Mouse (Mus musculus) liver, embryonic 13.5 days (tissue): ENCODE data around the gene Slit3. TPM values are rescaled to one million over a fixed set of nuclear protein-coding genes. Genes with fewer than 3 reads are reported as not detected.

Source experiments
- ATAC-seq: fragments of 200-750 bp; cut with Nextera tagmentation; 2 replicates; pipeline ENCODE4 v1.8.0; 2017; ENCODE audit warnings: low read depth, mild to moderate bottlenecking, moderate number of reproducible peaks, moderate library complexity
- DNase-seq: peaks from one replicate; pipeline ENCODE4 v3.0.0; 2022
- H3K27ac ChIP-seq: fragments of 300-500 bp; sonication (generic); 2 replicates; pipeline ENCODE4 v1.5.1; 2015; ENCODE audit warnings: moderate library complexity, mild to moderate bottlenecking, inconsistent platforms
- H3K27me3 ChIP-seq: fragments of 300-500 bp; sonication (generic); 2 replicates; pipeline ENCODE4 v1.6.1; 2015; ENCODE audit warnings: mild to moderate bottlenecking, inconsistent platforms
- H3K36me3 ChIP-seq: fragments of 300-500 bp; sonication (generic); 2 replicates; pipeline ENCODE4 v1.6.1; 2015; ENCODE audit warnings: mild to moderate bottlenecking, inconsistent platforms
- H3K4me1 ChIP-seq: fragments of 300-500 bp; sonication (generic); replicated peaks from 2 replicates; pipeline ENCODE4 v1.6.1; 2015; ENCODE audit warnings: inconsistent platforms
- H3K4me2 ChIP-seq: fragments of 300-500 bp; sonication (generic); 2 replicates; pipeline ENCODE4 v1.6.1; 2015; ENCODE audit warnings: inconsistent platforms, mild to moderate bottlenecking, moderate library complexity
- H3K4me3 ChIP-seq: fragments of 300-500 bp; sonication (generic); replicated peaks from 2 replicates; pipeline ENCODE4 v1.5.1; 2015; ENCODE audit warnings: mild to moderate bottlenecking, inconsistent platforms
- H3K9ac ChIP-seq: fragments of 300-500 bp; sonication (generic); 2 replicates; pipeline ENCODE4 v1.6.1; 2015; ENCODE audit warnings: mild to moderate bottlenecking, inconsistent platforms
- H3K9me3 ChIP-seq: fragments of 300-500 bp; sonication (generic); replicated peaks from 2 replicates; pipeline ENCODE4 v1.6.1; 2016; ENCODE audit warnings: inconsistent platforms
- WGBS: fragments of 180-500 bp; shearing (Covaris S2); methylation state at CpG from one replicate; pipeline ENCODE4 v1.1.7; 2015; ENCODE audit not compliant: insufficient replicate concordance; 5-methylcytosine and 5-hydroxymethylcytosine counted together
- polyA plus RNA-seq: library from polyadenylated mRNA; unstranded; fragments of >200 nt; fragmentation: Nextera tagmentation; extraction: Ambion mirVana; gene quantifications from 2 replicates; pipeline ENCODE4 v1.2.1, GENCODE M21; 2015

The Slit3 gene
- polyA plus RNA-seq, 1 experiment from 2014 or later, result 0.44 TPM

DNA sequence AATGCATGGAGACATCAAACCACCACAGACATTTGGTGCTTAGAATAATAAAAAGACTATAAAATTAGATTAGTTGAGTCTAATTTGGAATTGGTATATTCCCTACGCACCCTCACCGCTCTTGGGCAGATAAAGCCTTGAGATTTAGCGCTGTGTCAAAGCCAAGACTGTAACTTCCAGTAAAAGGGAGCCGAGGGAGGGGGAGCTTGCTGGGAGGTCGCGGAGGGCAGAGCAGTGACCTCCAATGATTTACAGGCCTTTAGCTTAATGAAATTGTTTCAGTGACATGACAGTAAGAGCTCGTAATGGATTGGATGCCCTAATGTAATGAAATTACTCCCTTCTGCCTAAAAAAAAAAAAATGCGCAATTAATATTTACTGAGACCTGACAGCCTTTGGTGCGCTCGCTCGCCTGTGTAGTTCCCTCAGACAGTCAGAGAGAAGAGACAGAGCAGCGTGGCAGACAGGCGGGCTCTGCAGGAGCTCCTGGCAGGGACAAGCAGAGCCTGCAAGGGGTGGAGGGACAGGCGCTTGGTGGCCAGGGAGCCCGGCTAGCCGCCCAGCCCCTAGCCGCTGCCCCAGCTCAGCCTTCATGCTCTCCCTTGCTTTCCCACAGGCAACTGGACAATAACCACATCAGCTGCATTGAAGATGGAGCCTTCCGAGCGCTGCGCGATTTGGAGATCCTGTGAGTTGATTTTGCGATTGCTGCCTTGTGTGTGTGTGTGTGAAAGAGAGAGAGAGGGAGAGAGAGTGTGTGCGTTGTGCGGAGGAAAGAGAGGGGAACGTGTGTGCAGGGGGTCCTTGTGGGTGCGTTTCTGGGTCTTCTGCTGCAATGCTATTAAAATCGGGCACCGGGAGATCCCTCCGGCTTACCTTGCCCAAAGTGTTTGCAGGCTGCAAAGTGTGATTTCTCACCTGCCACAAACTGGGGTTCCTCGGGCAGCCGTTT, 423.4 kb downstream of the Slit3 start:
- Histone ChIP-seq H3K4me1 (no peaks in the 10 kb centered on the region), H3K9me3 (no peaks in the 10 kb centered on the region), H3K9ac (no peak overlapping the region), H3K4me3 (no peak overlapping the region), H3K4me2 (no peak overlapping the region), H3K27me3 (peaks cover 33% of the 10 kb centered on the region), H3K36me3 (no peaks in the 10 kb centered on the region), H3K27ac (no peak overlapping the region)
- no peak for ATAC-seq
- DNase-seq, result no peak
- 48% methylated on average over 31 of the region's 31 CpGs for WGBS

GRCm38 (mm10) chr11:35546081-35546822, 425.2 kb downstream of the Slit3 start:
- no peak overlapping the region for H3K4me2 ChIP-seq
- H3K4me3 ChIP-seq, result no peak overlapping the region
- no peak overlapping the region for H3K27ac ChIP-seq
- H3K36me3 ChIP-seq, result no peaks in the 10 kb centered on the region
- peaks cover 33% of the 10 kb centered on the region for H3K27me3 ChIP-seq
- H3K9me3 ChIP-seq, result no peaks in the 10 kb centered on the region
- H3K4me1 ChIP-seq, result no peaks in the 10 kb centered on the region
- no peak overlapping the region for H3K9ac ChIP-seq
- 30% methylated on average over 7 of the region's 7 CpGs for WGBS
- DNase-seq (no peak), ATAC-seq (no peak)

- Histone ChIP-seq H3K4me1 (no peaks in the 10 kb centered on the region), H3K36me3 (no peaks in the 10 kb centered on the region), H3K27ac (no peak overlapping the region), H3K27me3 (peaks cover 16% of the 10 kb centered on the region), H3K4me3 (no peak overlapping the region), H3K9me3 (no peaks in the 10 kb centered on the region), H3K9ac (no peak overlapping the region), H3K4me2 (no peak overlapping the region)
- DNase-seq, result no peak
- 77% methylated on average over 9 of the region's 9 CpGs for WGBS
- no peak for ATAC-seq
Observed at GRCm38 (mm10) chr11:35550036-35550435, 429.0 kb downstream of the Slit3 start.

DNA sequence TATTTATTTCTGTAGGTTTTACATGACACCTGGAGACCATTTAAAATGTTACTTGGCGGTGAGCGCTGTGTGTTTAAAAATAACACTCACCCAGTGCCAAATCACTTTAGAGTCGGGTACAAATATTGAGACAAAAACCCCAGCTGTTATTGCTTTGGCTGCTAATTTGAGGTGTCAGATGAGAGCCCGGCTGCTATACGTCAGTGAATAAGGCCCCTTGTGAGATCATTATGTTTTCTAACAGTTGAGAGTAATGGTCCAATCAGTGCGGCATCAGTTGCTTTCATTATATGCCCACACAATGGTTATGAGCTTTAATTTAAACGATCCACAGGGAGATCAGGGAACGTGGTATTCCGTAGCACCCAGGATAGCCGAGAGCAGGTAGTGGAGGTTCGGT, 435.2 kb downstream of the Slit3 start:
- no peak overlapping the region for H3K4me2 ChIP-seq
- no peaks in the 10 kb centered on the region for H3K36me3 ChIP-seq
- no peak overlapping the region for H3K4me3 ChIP-seq
- H3K27me3 ChIP-seq, result no peaks in the 10 kb centered on the region
- no peaks in the 10 kb centered on the region for H3K4me1 ChIP-seq
- H3K9ac ChIP-seq, result no peak overlapping the region
- DNase-seq (no peak), ATAC-seq (no peak)
- 73% methylated on average over 11 of the region's 11 CpGs for WGBS
- no peaks in the 10 kb centered on the region for H3K9me3 ChIP-seq
- H3K27ac ChIP-seq, result no peak overlapping the region

GRCm38 (mm10) chr11:35557476-35557875, 436.5 kb downstream of the Slit3 start:
- H3K9me3 ChIP-seq, result no peaks in the 10 kb centered on the region
- DNase-seq (no peak), ATAC-seq (no peak)
- no peaks in the 10 kb centered on the region for H3K4me1 ChIP-seq
- 63% methylated on average over 8 of the region's 8 CpGs for WGBS
- no peaks in the 10 kb centered on the region for H3K36me3 ChIP-seq
- H3K4me3 ChIP-seq, result no peak overlapping the region
- H3K27ac ChIP-seq, result no peak overlapping the region
- H3K4me2 ChIP-seq, result no peak overlapping the region
- H3K27me3 ChIP-seq, result no peaks in the 10 kb centered on the region
- no peak overlapping the region for H3K9ac ChIP-seq

- Histone ChIP-seq H3K4me1 (no peaks in the 10 kb centered on the region), H3K9me3 (no peaks in the 10 kb centered on the region), H3K27me3 (no peaks in the 10 kb centered on the region), H3K4me3 (no peak overlapping the region), H3K4me2 (no peak overlapping the region), H3K27ac (no peak overlapping the region), H3K9ac (no peak overlapping the region), H3K36me3 (no peaks in the 10 kb centered on the region)
- no peak for ATAC-seq
- 65% methylated on average over 2 of the region's 2 CpGs for WGBS
- DNase-seq, result no peak
Observed at GRCm38 (mm10) chr11:35558311-35558710, 437.3 kb downstream of the Slit3 start.

GRCm38 (mm10) chr11:35559386-35559785, 438.4 kb downstream of the Slit3 start:
- H3K4me3 ChIP-seq, result no peak overlapping the region
- no peaks in the 10 kb centered on the region for H3K4me1 ChIP-seq
- no peak overlapping the region for H3K4me2 ChIP-seq
- no peak for DNase-seq
- 76% methylated on average over 3 of the region's 3 CpGs for WGBS
- no peaks in the 10 kb centered on the region for H3K9me3 ChIP-seq
- H3K9ac ChIP-seq, result no peak overlapping the region
- H3K27me3 ChIP-seq, result no peaks in the 10 kb centered on the region
- no peaks in the 10 kb centered on the region for H3K36me3 ChIP-seq
- ATAC-seq, result no peak
- no peak overlapping the region for H3K27ac ChIP-seq

GRCm38 (mm10) chr11:35561760-35562159, 440.7 kb downstream of the Slit3 start:
- no peaks in the 10 kb centered on the region for H3K27me3 ChIP-seq
- no peak overlapping the region for H3K4me2 ChIP-seq
- no peak overlapping the region for H3K27ac ChIP-seq
- no peaks in the 10 kb centered on the region for H3K4me1 ChIP-seq
- no peak overlapping the region for H3K4me3 ChIP-seq
- H3K9ac ChIP-seq, result no peak overlapping the region
- no peaks in the 10 kb centered on the region for H3K9me3 ChIP-seq
- DNase-seq (no peak), ATAC-seq (no peak)
- no peaks in the 10 kb centered on the region for H3K36me3 ChIP-seq
- 72% methylated on average over 9 of the region's 9 CpGs for WGBS

DNA sequence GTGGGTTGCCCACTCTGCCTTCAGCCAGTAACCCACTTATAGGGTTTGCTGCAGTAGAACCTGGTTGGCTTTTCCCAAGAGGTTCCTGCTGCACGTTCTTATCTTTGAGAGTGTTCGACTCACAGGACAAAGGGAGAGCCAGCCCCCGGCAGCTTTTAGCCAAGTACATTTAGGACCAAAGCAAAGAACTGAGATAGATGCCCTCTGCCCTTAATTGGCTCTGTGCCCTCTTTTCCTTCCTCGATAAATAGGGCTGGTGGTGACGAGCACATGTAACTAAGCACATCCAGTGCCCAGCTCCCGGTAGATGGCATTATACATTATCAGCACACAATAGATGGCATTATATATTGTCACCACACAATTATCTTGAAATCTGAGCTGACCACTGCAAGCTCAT, 444.3 kb downstream of the Slit3 start:
- Histone ChIP-seq H3K4me2 (no peak overlapping the region), H3K4me1 (no peaks in the 10 kb centered on the region), H3K36me3 (no peaks in the 10 kb centered on the region), H3K9me3 (no peaks in the 10 kb centered on the region), H3K27me3 (no peaks in the 10 kb centered on the region), H3K9ac (no peak overlapping the region), H3K27ac (no peak overlapping the region), H3K4me3 (no peak overlapping the region)
- ATAC-seq (no peak), DNase-seq (no peak)
- WGBS, result 55% methylated on average over 6 of the region's 6 CpGs

DNA sequence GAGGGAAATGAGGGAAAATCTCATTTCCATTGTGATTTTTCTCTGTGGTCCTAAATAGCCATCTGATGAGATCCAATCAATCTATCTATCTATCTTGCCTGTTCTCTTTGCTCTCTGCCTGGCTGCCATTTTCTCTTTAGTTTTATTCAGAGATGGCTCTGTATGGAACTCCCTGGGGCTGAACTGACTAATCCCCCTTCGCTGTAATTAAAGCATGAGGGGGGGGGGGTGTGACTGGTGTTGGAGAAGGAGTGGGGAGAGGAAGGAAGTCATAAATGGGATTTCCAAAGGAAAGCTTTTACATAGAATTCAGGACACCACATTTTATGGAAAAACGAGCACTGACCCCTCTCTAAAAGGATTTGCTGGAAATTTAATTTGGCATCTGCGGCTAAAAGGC, 445.7 kb downstream of the Slit3 start:
- Histone ChIP-seq H3K9me3 (no peaks in the 10 kb centered on the region), H3K4me3 (no peak overlapping the region), H3K4me1 (no peaks in the 10 kb centered on the region), H3K9ac (no peak overlapping the region), H3K4me2 (no peak overlapping the region), H3K36me3 (no peaks in the 10 kb centered on the region), H3K27ac (no peak overlapping the region), H3K27me3 (no peaks in the 10 kb centered on the region)
- DNase-seq (no peak), ATAC-seq (no peak)
- WGBS, result 45% methylated on average over 3 of the region's 3 CpGs

DNA sequence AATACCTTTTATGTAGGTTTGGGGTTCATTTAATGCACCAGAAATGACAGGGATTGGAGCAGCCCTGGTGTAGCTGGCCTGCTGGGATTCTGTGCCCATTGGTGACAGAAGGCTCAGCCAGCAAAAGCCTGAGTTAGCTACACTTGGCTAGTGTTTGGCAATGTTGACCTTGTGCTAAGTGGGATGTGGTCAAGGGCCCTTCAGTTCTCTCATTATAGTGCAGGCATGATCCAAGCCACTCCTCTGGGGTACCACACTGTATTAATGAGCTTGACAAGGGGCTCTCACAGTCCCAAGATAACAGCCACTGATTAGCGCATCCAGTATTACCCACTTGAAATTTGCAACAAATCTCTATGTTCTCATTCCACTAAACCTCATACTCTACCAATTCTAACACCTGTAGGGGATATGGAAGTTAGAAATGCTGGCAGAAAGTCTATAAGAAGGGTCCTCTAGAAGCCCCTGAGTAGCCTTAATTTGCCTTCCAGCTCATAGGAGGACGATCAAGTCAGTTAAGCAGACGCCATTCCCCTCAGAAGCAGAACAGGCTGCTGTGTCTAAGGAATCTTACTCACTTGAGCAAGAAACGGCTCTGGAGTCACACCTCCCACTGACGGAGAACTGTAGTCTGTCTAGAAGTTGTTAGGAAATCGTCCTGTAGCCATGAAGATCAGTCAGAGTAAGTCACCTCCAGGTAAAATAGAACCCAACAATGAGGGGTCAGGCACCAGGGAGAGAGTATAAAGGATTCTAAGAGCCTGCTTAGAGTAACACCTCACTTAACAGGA, 448.3 kb downstream of the Slit3 start:
- 57% methylated on average over 6 of the region's 6 CpGs for WGBS

More for the DNA sequence above, 448.3 kb downstream of the Slit3 start:
- H3K4me3 ChIP-seq, result no peak overlapping the region
- DNase-seq, result no peak
- no peak for ATAC-seq
- no peak overlapping the region for H3K27ac ChIP-seq
- H3K27me3 ChIP-seq, result no peaks in the 10 kb centered on the region
- no peaks in the 10 kb centered on the region for H3K4me1 ChIP-seq
- no peaks in the 10 kb centered on the region for H3K36me3 ChIP-seq
- H3K4me2 ChIP-seq, result no peak overlapping the region
- no peak overlapping the region for H3K9ac ChIP-seq
- no peaks in the 10 kb centered on the region for H3K9me3 ChIP-seq
